8 mouse cellular contexts compared by ENCODE assay signal in genomic region chr1:91057311-91058245, GRCm38 (mm10). TPM values are rescaled to one million over a fixed set of nuclear protein-coding genes. Genes with fewer than 3 reads are reported as not detected.
DNase-seq lines count a peak whose midpoint lies in the region; ATAC-seq and TF ChIP-seq lines count a peak whose summit lies in the region.

No protein-coding gene starts in this region.

- no peaks in the 10 kb centered on the region for H3K36me3 ChIP-seq in lung, embryonic 15.5 days
- H3K36me3 ChIP-seq in heart, embryonic 15.5 days, result no peaks in the 10 kb centered on the region
- no peaks in the 10 kb centered on the region for H3K36me3 ChIP-seq in midbrain, embryonic 10.5 days

- no peaks in the 10 kb centered on the region for H3K27me3 ChIP-seq in lung, embryonic 15.5 days
- no peaks in the 10 kb centered on the region for H3K27me3 ChIP-seq in heart, embryonic 15.5 days
- no peaks in the 10 kb centered on the region for H3K27me3 ChIP-seq in cerebellum, adult 2 months (ENCODE audit: control insufficient read depth, insufficient read depth, low read length)
- H3K27me3 ChIP-seq in midbrain, embryonic 10.5 days (ENCODE audit: low read depth, poor library complexity, severe bottlenecking), result peaks cover 21% of the 10 kb centered on the region

- H3K4me1 ChIP-seq in lung, embryonic 15.5 days, result peaks cover 64% of the 10 kb centered on the region
- H3K4me1 ChIP-seq in heart, embryonic 15.5 days (replicated peaks), result peaks cover 80% of the 10 kb centered on the region
- H3K4me1 ChIP-seq in cerebellum, adult 2 months (ENCODE audit: control insufficient read depth, insufficient read depth, low read length), result no peaks in the 10 kb centered on the region
- H3K4me1 ChIP-seq in midbrain, embryonic 10.5 days, result peaks cover 48% of the 10 kb centered on the region

- DNase-seq in lung, postnatal 4 days, result no peak
- DNase-seq in yolk sac, embryonic 10.5 days (ENCODE audit: low spot score), result peak; percentile 78
- DNase-seq in cerebellum, adult 2 months, result no peak
- DNase-seq in kidney, postnatal 36 days, result no peak
- DNase-seq in midbrain, embryonic 10.5 days (ENCODE audit: low spot score), result no peak

- H3K9ac ChIP-seq in lung, embryonic 15.5 days, result no peak overlapping the region
- peak overlapping the region; percentile 20; the same call in 1 of the 2 replicates for H3K9ac ChIP-seq in heart, embryonic 15.5 days

- H3K4me3 ChIP-seq in lung, embryonic 15.5 days, result no peak overlapping the region
- peak overlapping the region; percentile 66; the same call in 1 of the 2 replicates for H3K4me3 ChIP-seq in heart, embryonic 15.5 days
- no peak overlapping the region for H3K4me3 ChIP-seq in cerebellum, adult 2 months (replicated peaks; ENCODE audit: insufficient read depth, low read depth, low read length)
- no peak overlapping the region for H3K4me3 ChIP-seq in midbrain, embryonic 10.5 days

- H3K9me3 ChIP-seq in lung, embryonic 15.5 days, result no peaks in the 10 kb centered on the region
- H3K9me3 ChIP-seq in heart, embryonic 15.5 days (replicated peaks), result no peaks in the 10 kb centered on the region
- no peaks in the 10 kb centered on the region for H3K9me3 ChIP-seq in midbrain, embryonic 10.5 days (replicated peaks)

- TF ChIP-seq CTCF in cerebellum, adult 2 months (IDR thresholded peaks at IDR 0.05; ENCODE audit: borderline replicate concordance, insufficient read depth, low read depth, low read length), result no peak

- peak overlapping the region; percentile 11; the same call in 1 of the 2 replicates for H3K4me2 ChIP-seq in lung, embryonic 15.5 days
- peak overlapping the region; percentile 90 for H3K4me2 ChIP-seq in heart, embryonic 15.5 days

- WGBS in lung, embryonic 15.5 days, result 63% methylated on average over 18 of the region's 18 CpGs
- WGBS in heart, embryonic 15.5 days, result 43% methylated on average over 18 of the region's 18 CpGs
- WGBS in cerebellum, adult 2 months, result 88% methylated on average over 18 of the region's 18 CpGs
- 75% methylated on average over 18 of the region's 18 CpGs for WGBS in midbrain, embryonic 10.5 days

- H3K27ac ChIP-seq in lung, embryonic 15.5 days, result 0 out of 2 replicates have a peak overlapping the region, but pooled peaks have one; percentile 11
- peak overlapping the region; percentile 96 for H3K27ac ChIP-seq in heart, embryonic 15.5 days
- H3K27ac ChIP-seq in cerebellum, adult 2 months (ENCODE audit: insufficient read depth, low read length), result no peak overlapping the region
- H3K27ac ChIP-seq in midbrain, embryonic 10.5 days (replicated peaks), result no peak overlapping the region; the same call in 1 of the 2 replicates

- ATAC-seq in lung, embryonic 15.5 days (ENCODE audit: borderline replicate concordance, extremely low read depth, low FRiP score, low TSS enrichment), result no peak
- no peak for ATAC-seq in heart, embryonic 15.5 days (replicated peaks; ENCODE audit: insufficient number of reproducible peaks, insufficient read depth, low FRiP score, low read depth)
- ATAC-seq in monocyte, adult 5-6 weeks (replicated peaks; ENCODE audit: insufficient number of reproducible peaks, low FRiP score, low TSS enrichment, poor library complexity, severe bottlenecking), result peak; percentile 16; the same call in 1 of the 2 replicates

- no peak for TF ChIP-seq POLR2A in cerebellum, adult 2 months (IDR thresholded peaks at IDR 0.05; ENCODE audit: borderline replicate concordance, insufficient read depth, low read length)

RNA-seq across cellular contexts. Expression of gene Lrrfip1, which starts 59.0 kb away (rescaled TPM):
- 54.8 and 60.6 TPM in 2 replicates for polyA plus RNA-seq in lung, embryonic 15.5 days (2015; fragmentation: Nextera tagmentation; extraction: Ambion mirVana)
- 136 and 149 TPM in 2 replicates for polyA plus RNA-seq in heart, embryonic 15.5 days (2015; fragmentation: Nextera tagmentation; extraction: Ambion mirVana)
- 527 to 604 TPM (median 547 TPM) in 3 replicates for total RNA-seq in monocyte, adult 5-6 weeks (2017)
- polyA plus RNA-seq in cerebellum, adult 2 months (2012; rRNA removed), result 50.7 and 52.3 TPM in 2 replicates
- polyA plus RNA-seq in midbrain, embryonic 10.5 days (2016; fragmentation: Nextera tagmentation; extraction: Ambion mirVana), result 19.8 and 22.2 TPM in 2 replicates

Comparison
In these comparisons a context has a peak if more than half of its experiments do, and no peak if none do; other contexts are left out.
1. H3K27ac ChIP-seq: peak in lung, embryonic 15.5 days (single experiment) and heart, embryonic 15.5 days (single experiment); none in cerebellum, adult 2 months (single experiment) and midbrain, embryonic 10.5 days (single experiment).